Mouse (Mus musculus) small intestine, adult 2 months (tissue): ENCODE data around the gene Gmpr.

Experiments used
- CTCF ChIP-seq: fragments of 200-500 bp; IDR thresholded peaks from 2 replicates; pipeline ENCODE4 v1.5.1; 2012; ENCODE audit warnings: low read depth, mild to moderate bottlenecking, control low read depth, inconsistent platforms, low read length, moderate library complexity, mixed read lengths; ENCODE audit not compliant: insufficient replicate concordance, insufficient read length; ENCODE audit errors: extremely low read depth
- POLR2A ChIP-seq: fragments of 200-500 bp; IDR thresholded peaks from 2 replicates; pipeline ENCODE4 v1.6.1; 2012; ENCODE audit warnings: low read depth, mild to moderate bottlenecking, control low read depth, inconsistent platforms, low read length, moderate library complexity

- TF ChIP-seq CTCF (no peak), POLR2A (no peak)
These were observed 72.5 kb downstream of the Gmpr start for GRCm38 (mm10) chr13:45579751-45580150.
